Mouse (Mus musculus) stomach, embryonic 16.5 days (tissue): ENCODE results near the gene Pacsin3. TPM values are rescaled to one million over a fixed set of nuclear protein-coding genes. Genes with fewer than 3 reads are reported as not detected.
A peak's percentile ranks its signal among the peaks of the same experiment; 100 is the strongest.

Source experiments
- ATAC-seq: fragments of 200-750 bp; cut with Nextera tagmentation; 2 replicates; pipeline ENCODE4 v1.8.0; 2017; ENCODE audit warnings: moderate number of reproducible peaks, moderate TSS enrichment; ENCODE audit not compliant: insufficient read depth, low FRiP score
- H3K27ac ChIP-seq: fragments of 300-500 bp; sonication (generic); 2 replicates; pipeline ENCODE4 v1.5.1; 2014; ENCODE audit warnings: low read length
- H3K27me3 ChIP-seq: fragments of 300-500 bp; sonication (generic); 2 replicates; pipeline ENCODE4 v1.6.1; 2014; ENCODE audit warnings: low read length, control low read depth, mixed read lengths; ENCODE audit not compliant: control insufficient read depth, insufficient read depth
- H3K36me3 ChIP-seq: fragments of 300-500 bp; sonication (generic); 2 replicates; pipeline ENCODE4 v1.6.1; 2014; ENCODE audit warnings: low read length; ENCODE audit not compliant: control insufficient read depth, insufficient read depth
- H3K4me1 ChIP-seq: fragments of 300-500 bp; sonication (generic); 2 replicates; pipeline ENCODE4 v1.6.1; 2014; ENCODE audit warnings: low read length, control low read depth, mixed read lengths; ENCODE audit not compliant: control insufficient read depth, insufficient read depth
- H3K4me2 ChIP-seq: fragments of 300-500 bp; sonication (generic); 2 replicates; pipeline ENCODE4 v1.6.1; 2014; ENCODE audit warnings: low read depth, low read length, mixed read lengths
- H3K4me3 ChIP-seq: fragments of 300-500 bp; sonication (generic); replicated peaks from 2 replicates; pipeline ENCODE4 v1.5.1; 2014; ENCODE audit warnings: mild to moderate bottlenecking, low read length
- H3K9ac ChIP-seq: fragments of 300-500 bp; sonication (generic); 2 replicates; pipeline ENCODE4 v1.6.1; 2014; ENCODE audit warnings: low read length
- H3K9me3 ChIP-seq: fragments of 300-500 bp; sonication (generic); replicated peaks from 2 replicates; pipeline ENCODE4 v1.6.1; 2016; ENCODE audit warnings: low read length, control low read depth; ENCODE audit not compliant: control insufficient read depth
- WGBS: fragments of 180-500 bp; shearing (Covaris S2); extraction: QIAGEN DNeasy Blood & Tissue Kit; methylation state at CpG from one replicate; pipeline ENCODE4 v1.1.7; 2014; 5-methylcytosine and 5-hydroxymethylcytosine counted together
- polyA plus RNA-seq: library from polyadenylated mRNA; unstranded; fragments of >200 nt; fragmentation: Nextera tagmentation; extraction: Ambion mirVana; gene quantifications from 2 replicates; pipeline ENCODE4 v1.2.1, GENCODE M21; 2015

Pacsin3 gene
- polyA plus RNA-seq, 1 experiment from 2014 or later = 65.5 TPM

DNA sequence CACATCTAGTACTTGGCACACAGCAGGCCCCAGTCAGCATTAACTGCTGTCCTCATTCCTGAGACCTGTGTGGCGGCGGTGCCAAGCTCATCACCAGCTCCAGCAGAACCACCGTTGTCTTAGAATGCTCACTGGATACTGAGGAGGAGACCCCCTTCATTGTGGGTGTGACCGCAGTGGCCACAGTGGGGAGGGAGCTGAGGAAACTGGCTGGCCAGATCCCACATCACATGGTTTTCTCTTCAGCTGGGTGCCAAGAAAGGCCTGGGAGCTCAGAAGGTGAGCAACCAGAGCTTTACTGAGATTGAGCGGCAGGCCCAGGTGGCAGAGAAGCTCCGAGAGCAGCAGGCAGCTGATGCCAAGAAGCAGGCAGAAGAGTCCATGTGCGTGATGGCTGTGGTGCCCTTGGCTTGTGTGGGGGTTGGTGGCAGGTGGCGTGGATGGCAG is 14.0 kb downstream of the Pacsin3 start:
- 93% methylated on average over 8 of the region's 8 CpGs for WGBS
- no peak overlapping the region for H3K27ac ChIP-seq
- no peak overlapping the region for H3K4me2 ChIP-seq
- H3K27me3 ChIP-seq = no peaks in the 10 kb centered on the region
- no peaks in the 10 kb centered on the region for H3K9me3 ChIP-seq
- H3K36me3 ChIP-seq = peaks cover 20% of the 10 kb centered on the region; the same call in 1 of the 2 replicates
- no peak overlapping the region for H3K9ac ChIP-seq
- peaks cover 10% of the 10 kb centered on the region for H3K4me1 ChIP-seq
- no peak overlapping the region for H3K4me3 ChIP-seq
- ATAC-seq = no peak

DNA sequence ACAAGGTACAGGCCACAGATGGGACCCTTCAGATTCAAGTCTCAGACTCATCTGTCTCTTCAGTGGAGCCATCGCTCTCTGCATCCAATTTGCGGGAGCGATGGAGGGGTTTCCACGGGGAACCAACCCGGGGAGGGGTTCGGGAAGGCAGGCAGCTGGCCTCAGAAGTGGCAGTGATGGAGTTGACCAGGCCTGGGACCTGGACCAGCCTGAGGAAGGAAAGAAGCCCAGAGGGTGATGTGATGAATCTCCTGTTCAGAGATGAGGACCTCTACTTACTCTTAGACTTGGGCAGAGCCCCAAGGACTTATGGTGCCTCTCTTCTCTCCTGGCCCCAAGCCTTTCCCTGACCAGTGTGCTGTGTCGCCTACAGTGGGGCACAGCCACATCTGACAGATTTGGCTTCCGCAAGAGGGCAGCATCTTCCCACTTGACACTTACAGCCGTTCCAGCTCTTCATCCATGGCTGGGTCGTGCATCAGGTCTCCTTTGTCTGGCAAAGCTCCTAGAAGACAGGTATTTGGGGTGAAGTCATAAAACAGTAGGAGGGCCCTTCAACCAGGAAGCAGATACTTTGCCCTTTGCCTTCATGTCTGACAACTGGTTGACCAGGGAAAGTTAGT is 23.1 kb downstream of the Pacsin3 start:
- H3K4me2 ChIP-seq = no peak overlapping the region
- 29% methylated on average over 10 of the region's 10 CpGs for WGBS
- ATAC-seq = peak; percentile 63; the same call in 1 of the 2 replicates

DNA sequence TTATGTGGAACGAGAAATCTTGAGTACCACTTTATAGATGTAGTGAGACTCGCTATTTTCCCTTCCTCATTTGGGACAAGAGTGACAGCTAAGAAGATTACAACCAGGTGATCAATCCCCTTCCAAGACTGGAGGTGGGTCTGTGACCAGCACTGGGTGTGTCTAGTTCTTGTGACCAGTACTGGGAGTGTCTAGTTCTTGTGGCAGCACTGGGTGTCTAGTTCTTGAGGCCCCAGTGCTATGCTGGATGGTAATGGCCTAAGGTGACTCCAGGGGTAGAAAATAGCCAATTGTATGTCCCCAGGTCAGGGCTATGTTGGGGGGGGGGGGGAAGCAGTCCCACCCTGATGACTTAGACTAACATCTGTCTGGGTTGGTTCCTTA is 23.6 kb downstream of the Pacsin3 start:
- Histone ChIP-seq H3K36me3 (peaks cover 8% of the 10 kb centered on the region), H3K4me1 (peaks cover 9% of the 10 kb centered on the region; the same call in 1 of the 2 replicates), H3K4me3 (no peak overlapping the region), H3K27ac (no peak overlapping the region; the same call in 1 of the 2 replicates), H3K9me3 (no peaks in the 10 kb centered on the region), H3K9ac (no peak overlapping the region), H3K27me3 (no peaks in the 10 kb centered on the region), H3K4me2 (no peak overlapping the region)
- 61% methylated on average over 2 of the region's 2 CpGs for WGBS
- peak; percentile 19; the same call in 1 of the 2 replicates for ATAC-seq

More for the DNA sequence above, 23.1 kb downstream of the Pacsin3 start:
- Histone ChIP-seq H3K27ac (no peak overlapping the region), H3K27me3 (no peaks in the 10 kb centered on the region), H3K4me3 (no peak overlapping the region), H3K9me3 (no peaks in the 10 kb centered on the region), H3K4me1 (peaks cover 6% of the 10 kb centered on the region; the same call in 1 of the 2 replicates), H3K36me3 (peaks cover 8% of the 10 kb centered on the region), H3K9ac (no peak overlapping the region)

DNA sequence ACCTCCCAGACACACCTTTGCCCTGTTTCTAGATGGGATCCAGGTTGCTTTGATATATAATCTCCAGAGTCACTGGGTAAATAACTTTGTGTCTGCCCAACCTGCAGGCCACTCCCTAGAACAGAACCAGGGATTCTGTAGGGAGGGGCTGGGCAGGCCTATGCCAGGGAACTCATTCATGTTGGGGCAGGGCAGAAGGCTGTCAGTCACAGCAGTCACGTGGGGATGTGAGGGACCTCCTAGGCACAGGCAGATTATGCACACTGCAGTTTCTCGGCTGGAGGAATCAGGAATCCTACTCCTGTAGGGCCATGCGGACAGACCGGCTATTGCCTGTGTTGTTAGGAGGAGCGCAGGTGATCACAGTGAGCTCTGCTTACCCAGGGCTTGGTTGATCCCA is 25.6 kb downstream of the Pacsin3 start:
- H3K27ac ChIP-seq = peak overlapping the region; percentile 68; the same call in 1 of the 2 replicates
- peaks cover 17% of the 10 kb centered on the region; the same call in 1 of the 2 replicates for H3K4me1 ChIP-seq
- no peak overlapping the region for H3K9ac ChIP-seq
- H3K4me3 ChIP-seq = no peak overlapping the region
- peak; percentile 90 for ATAC-seq
- H3K36me3 ChIP-seq = no peaks in the 10 kb centered on the region
- 54% methylated on average over 5 of the region's 5 CpGs for WGBS
- H3K4me2 ChIP-seq = no peak overlapping the region
- H3K27me3 ChIP-seq = no peaks in the 10 kb centered on the region
- no peaks in the 10 kb centered on the region for H3K9me3 ChIP-seq

DNA sequence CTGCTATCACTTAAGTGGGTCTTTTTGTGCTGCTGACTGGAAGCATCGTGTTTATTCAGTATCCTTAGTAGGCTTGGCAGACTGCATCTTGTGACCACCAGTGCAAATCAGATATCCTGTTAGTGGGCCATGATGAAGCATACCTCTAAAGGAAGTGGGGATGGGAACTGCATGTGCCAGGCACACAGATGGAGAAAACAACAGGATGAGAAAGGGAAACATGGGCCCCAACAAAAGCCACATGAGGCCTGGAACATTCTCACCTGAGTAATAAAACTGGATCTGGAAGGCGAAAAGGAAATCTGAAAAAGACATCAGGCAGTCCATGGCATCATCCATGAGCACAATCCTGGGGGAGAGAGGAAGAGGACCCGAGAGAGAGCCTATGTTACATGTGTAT is 28.2 kb downstream of the Pacsin3 start:
- Histone ChIP-seq H3K4me3 (no peak overlapping the region), H3K27ac (peak overlapping the region; percentile 74; the same call in 1 of the 2 replicates), H3K27me3 (no peaks in the 10 kb centered on the region), H3K36me3 (no peaks in the 10 kb centered on the region), H3K4me1 (peaks cover 17% of the 10 kb centered on the region; the same call in 1 of the 2 replicates), H3K9me3 (no peaks in the 10 kb centered on the region), H3K9ac (no peak overlapping the region), H3K4me2 (no peak overlapping the region)
- 75% methylated on average over 3 of the region's 3 CpGs for WGBS
- ATAC-seq = no peak

DNA sequence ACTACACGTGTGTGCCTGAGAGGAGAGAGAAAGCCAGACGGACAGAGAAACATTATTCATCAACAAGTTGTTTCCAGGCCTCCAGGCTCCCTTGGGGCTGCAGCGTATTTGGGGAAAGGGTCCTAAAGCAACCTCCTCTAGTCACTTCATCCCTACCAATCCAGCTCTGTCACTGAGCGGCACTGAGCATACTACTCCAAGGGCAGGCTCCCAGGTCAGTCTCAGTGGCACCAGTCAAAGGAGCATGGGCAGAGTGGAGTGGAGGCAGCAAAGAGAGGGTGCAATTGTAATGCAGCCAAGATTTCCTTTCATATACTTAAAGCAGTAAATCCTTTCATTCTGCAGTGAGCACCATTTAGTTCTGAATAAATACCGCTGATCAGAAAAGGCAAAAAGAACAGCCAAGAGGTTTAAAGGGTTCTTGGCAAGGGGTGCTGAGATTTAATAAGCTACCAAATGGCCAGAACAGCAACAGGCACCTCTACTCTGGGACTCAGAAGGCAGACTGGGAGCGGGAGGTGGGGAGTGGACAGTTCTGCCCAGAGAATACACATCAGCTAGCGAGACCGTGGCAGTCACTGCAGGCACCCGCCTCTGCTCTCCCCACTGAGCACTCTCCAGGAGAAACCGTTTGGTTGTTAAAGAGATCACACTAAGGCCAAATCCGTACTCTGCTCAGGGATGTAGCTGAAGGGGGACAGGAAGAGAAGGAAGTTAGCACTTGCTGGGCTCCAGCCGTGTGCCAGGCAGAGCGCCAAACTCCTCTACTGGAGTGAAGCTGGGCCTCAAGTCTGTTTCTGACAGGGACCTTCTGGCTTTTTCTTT is 28.8 kb downstream of the Pacsin3 start:
- Histone ChIP-seq H3K27me3 (no peaks in the 10 kb centered on the region), H3K4me3 (no peak overlapping the region), H3K4me1 (peaks cover 17% of the 10 kb centered on the region; the same call in 1 of the 2 replicates), H3K27ac (peak overlapping the region; percentile 74), H3K9me3 (no peaks in the 10 kb centered on the region), H3K4me2 (no peak overlapping the region), H3K36me3 (no peaks in the 10 kb centered on the region), H3K9ac (no peak overlapping the region)
- ATAC-seq = no peak
- 54% methylated on average over 13 of the region's 13 CpGs for WGBS

DNA sequence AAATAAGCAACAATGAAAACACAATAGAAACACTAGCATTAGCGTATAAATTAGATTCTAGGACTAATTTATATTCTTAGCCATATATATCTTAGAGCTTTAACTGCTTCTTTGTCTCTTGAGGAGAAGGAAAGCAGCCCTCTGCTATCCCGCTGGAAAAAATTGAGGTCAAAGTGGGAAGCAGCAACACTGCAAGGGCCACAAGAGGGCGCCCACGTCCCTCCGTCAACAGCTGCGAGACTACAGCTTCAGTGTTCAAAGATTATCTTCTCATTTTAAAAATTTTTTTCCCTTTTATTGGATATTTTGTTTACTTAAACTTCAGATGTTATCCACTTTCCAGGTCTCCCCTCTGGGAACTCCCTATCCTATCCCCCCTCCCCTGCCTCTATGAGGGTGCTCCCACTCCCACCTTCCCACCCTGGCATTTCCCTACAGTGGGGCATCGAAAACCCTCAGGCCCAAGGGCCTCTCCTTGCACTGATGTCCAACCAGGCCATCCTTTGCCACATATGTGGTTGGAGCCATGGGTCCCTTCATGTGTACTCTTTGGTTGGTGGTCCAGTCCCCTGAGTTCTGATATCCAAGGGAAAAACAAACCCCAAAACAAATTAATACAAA is 30.2 kb downstream of the Pacsin3 start:
- Histone ChIP-seq H3K27ac (no peak overlapping the region), H3K9me3 (no peaks in the 10 kb centered on the region), H3K4me3 (no peak overlapping the region), H3K4me2 (no peak overlapping the region), H3K9ac (no peak overlapping the region), H3K36me3 (no peaks in the 10 kb centered on the region), H3K4me1 (peaks cover 17% of the 10 kb centered on the region; the same call in 1 of the 2 replicates), H3K27me3 (no peaks in the 10 kb centered on the region)
- no peak for ATAC-seq
- WGBS = 13% methylated on average over 7 of the region's 7 CpGs

DNA sequence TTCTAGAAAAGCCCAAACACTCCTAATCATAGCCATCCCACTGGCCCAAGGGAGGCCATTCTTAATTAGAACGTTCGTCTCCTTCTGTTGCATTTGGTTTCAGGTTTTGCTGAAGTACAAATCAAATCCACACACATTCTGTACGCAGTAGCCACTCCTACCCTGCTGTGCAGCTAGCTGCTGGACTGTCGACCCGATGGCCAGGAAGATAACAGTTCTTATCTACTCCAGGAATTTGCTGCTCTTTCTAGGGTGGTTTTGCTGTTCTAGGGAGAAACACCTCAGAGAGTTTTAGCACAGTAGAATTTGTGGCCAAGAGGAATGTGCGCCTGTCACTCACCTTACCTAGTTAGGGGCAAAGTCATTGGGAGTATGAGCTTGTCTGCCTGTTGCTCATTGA is 31.8 kb downstream of the Pacsin3 start:
- Histone ChIP-seq H3K27ac (no peak overlapping the region), H3K4me3 (no peak overlapping the region), H3K4me1 (peaks cover 20% of the 10 kb centered on the region; the same call in 1 of the 2 replicates), H3K4me2 (no peak overlapping the region), H3K9ac (no peak overlapping the region), H3K27me3 (no peaks in the 10 kb centered on the region), H3K36me3 (no peaks in the 10 kb centered on the region), H3K9me3 (no peaks in the 10 kb centered on the region)
- WGBS = 49% methylated on average over 6 of the region's 6 CpGs
- ATAC-seq = no peak; the same call in 1 of the 2 replicates
